Mouse (Mus musculus) cerebellum, adult 18-20 months (tissue): ENCODE results near the gene Ppm1m.

Experiments used
- DNase-seq, 2 experiments: peaks; one replicate each; pipeline ENCODE4 v3.0.0; 2021

Gene Ppm1m

DNA sequence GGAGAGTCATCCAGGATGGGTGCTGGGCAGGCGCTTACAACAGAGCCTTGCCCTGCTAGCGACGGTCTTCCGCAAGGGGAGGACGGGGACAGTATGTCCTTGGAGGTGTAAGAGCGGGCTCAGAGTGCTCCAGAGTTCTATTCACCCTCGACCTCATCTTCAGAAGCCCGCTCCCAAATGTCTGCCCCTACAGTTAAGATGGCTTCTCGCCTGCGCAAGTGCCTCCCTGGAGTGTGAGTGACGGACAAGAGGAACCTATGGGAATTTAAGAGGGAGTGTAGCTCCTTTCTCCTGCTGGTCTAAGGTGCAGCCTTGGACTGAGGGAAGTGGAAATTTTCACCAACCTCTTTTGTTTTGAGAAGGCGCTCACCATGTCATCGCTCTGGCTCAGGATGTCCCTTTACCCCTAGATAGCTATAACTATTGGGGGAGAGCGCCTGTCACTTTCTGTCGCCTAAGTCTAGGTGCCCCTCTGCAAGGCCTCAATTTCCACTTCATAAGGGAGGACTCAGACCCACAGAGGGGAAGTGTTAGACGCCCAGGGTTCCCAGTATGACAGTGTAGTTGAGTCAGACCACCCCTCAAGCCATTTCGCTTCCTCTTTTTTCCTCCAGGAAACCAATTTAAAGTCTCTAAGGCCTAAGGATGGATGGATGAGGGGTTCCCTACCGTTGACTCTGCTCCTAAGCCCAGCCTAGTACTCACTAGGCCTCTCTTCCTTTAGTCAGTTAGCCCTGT, at the start of gene Ppm1m:
Ppm1m (minus strand) TSS at position 212 of the 738 bp plus-strand sequence.
- no peak for DNase-seq

DNA sequence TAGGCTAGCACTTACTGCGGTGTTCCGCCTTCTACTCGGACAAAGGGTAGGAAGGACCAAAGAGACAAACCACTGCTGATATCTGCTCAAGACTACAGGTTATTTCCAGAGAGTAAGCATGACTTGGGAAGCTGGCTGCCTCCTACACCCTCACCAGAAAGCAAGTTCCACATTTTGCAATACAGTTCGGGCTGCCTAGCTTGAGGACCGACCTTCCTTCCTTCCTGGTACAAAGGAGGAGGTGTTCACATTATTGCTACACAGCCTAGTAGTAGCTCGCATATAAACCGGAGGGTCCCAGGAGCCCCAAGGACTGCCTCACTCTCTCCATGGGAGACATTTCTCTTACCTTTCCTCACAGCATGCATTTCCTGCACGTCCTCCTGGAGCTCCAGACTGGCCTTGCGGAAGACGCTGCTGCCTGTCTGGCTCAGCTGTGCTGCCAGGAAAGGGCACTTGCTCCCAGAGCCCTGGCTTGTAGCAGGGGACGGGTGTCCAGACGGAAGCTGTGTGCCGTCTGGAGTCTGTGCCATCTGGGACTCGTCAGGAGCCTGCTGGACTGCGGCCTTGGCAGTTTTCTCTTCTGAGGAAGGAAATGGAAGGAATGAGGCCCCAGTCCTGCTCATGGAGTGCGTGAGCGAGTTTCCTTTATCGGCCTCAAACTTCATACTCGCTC, 43.4 kb upstream of the Ppm1m start:
- peak; percentile 83 to 90 for DNase-seq

DNA sequence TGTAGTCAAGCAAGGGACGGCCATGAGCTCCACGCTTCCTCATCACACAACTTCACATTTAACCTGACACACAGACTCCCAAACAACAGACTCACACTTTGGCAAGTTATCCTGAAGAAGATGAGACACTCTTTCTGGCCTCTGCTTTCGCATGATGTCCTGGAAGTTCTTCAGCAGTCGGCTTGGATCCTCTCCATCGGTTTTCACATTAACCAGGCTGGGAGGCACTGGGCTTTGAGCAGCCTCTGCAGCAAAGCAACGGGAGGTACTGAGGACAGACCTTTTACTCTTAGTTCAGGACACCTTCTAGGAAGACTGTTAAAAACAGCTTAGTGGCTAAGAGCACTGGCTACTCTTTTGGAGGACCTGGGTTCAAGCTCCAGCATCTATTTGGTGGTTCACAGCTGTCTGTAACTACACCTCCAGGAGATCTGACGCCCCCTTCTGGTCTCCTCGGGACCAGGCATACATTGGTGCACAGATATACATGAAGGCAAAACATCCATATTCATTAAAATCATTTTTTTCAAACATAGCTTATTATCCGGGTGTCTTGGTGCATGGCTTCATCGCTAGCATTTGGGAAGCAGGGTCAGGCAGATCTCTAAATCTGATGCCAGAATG, 42.1 kb upstream of the Ppm1m start:
- no peak for DNase-seq

DNA sequence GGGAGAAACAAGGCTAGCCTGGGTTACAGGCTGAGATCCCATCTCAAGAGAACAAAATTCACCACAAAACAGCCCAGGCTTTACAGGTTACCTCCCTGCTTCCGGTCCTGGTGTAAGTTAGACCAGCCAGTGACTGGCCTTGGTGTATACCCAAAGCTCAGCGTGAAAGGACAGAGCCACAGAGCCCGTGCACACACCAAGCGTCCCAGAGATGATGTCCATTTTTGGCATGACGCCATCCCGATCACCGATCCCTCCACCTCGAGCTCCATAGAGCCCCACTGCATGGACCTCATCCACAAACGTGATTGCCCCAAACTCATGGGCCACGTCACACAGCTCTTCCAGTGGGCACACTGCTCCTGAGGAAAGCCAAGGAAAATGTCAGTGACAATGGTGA, 38.3 kb upstream of the Ppm1m start:
- DNase-seq = no peak

DNA sequence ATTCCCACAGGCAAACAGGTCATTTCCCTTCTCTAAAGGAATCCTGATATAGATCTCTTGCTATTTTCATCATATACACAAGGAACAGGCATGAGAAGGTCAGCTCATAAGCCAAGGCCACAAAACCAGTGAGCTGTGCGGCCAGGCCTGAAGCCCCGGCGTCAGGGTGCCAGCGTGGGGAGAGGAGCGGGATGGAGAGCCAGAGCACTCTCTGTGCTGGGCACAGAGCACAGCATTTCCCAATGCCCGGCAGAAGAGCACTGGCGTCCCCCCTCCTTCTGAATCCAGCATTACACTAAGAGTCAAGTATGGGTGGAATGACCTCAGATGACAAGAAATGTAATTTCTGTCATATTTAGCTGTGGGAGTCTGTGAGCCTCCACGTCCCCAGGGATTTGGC, 37.9 kb upstream of the Ppm1m start:
- DNase-seq = no peak

DNA sequence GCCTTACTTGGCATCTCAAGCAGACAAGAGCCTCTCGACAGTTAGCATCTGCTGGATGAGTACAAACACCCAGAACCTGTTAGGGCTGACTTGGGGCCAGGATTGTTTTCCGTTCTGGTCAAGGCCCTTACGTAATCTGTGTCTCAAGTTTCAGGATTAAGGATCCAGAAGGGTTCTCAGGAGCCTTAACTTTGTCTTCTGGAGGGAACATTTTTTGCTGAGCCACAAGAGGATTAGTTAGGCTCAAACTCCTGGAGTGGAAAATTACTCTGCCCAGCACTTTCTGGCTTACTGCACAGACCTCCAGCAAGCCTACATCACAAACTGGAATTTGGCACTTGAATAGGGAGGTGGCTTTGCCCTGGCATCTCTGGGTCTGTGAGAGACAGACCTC, 37.3 kb upstream of the Ppm1m start:
- DNase-seq = no peak

GRCm38 (mm10) chr9:106236156-106236817, 36.7 kb upstream of the Ppm1m start:
- DNase-seq = no peak

GRCm38 (mm10) chr9:106235194-106235830, 35.8 kb upstream of the Ppm1m start:
- DNase-seq = no peak

DNA sequence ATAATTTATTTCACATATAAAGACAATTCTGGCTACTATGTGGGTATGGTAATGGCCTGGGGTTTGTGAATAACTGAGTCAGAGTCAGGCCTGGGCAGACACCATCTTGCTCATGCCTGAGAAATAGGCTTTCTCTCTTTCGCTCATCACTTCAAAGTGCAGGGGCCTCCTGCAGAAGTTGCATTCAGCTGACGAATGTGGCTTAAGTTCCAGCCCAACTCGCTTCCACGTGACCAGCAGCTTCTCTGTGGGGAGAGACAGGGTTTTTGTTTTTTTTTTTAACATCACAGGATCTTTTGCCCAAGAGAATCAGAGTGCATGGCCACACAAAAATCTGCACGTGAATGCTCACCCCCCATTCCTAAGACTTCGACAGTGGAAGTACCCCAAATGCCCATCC, 34.4 kb upstream of the Ppm1m start:
- no peak for DNase-seq

DNA sequence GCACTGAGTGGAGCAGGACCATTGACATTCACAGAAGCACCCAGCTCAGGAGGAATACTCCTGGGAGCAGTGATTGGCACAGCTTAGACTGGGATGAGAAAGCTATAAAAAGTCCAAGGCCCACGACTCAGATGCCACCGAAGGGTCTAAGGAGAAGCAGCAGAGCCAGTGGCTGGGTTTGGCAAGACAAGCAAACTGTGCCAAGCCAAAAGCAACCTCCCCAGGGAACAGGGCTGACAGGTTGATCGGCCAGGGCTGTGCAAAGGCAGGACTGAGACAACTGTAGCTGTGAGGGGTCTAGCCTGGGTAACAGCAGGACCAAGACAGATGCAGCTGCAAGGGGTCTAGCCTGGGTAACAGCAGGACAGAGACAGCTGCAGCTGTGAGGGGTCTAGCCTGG, 33.4 kb upstream of the Ppm1m start:
- no peak for DNase-seq

DNA sequence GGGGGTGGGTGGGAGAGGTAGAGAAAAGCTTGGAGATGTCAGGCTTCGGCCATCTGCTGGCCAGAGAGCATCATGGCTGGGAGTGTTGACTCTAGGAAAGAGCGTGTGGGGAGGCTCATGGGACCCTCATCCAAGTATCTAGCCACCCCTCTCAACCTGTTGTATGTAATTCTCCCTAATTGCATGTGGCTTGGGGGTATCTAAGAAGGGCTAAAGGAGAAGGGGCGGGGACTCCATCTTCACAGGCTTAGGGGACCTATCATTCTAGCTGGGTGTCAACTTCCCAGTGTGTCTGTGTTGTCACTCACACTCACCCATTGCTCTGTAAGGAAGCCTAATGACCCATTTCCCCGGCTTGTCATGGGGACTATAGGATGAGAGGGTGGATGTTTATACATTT, 32.3 kb upstream of the Ppm1m start:
- DNase-seq = no peak

DNA sequence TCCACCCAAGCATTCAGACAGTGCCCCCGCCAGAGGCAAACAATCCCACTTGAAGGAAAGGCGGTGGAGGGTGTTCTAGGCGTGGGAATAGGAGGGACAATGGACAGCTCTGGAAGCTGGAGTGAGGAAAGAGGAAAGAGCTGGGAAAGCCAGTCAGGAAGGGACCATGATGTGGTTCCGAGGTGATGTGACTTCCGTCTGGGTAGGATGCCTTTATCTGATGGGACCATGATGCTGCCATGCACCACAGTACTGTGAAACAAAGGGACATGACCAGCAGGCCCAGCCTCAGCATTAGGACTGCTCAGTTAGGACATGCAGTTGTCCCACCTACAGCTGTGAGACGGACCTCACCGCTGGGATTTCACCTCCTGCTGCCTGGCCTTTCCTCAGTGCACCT, 31.7 kb upstream of the Ppm1m start:
- DNase-seq = no peak

DNA sequence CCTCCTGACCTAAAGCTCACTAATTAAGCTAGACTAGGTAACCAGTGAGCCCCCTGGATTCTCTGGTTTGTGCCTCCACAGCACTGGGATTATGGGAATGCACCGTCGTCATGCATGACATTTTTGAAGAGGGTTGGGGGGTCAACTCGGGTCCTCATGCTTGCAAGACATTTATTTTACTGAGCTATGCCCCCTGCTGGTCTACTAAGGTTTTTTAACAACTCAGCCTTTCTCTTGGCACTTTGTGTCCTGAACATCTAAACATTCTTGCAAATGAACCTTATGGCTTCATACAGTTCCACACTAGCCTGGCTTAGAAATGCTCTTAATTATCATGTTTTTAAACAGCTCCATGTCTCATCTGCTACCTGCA, 31.2 kb upstream of the Ppm1m start:
- DNase-seq = no peak

GRCm38 (mm10) chr9:106230051-106230733, 30.6 kb upstream of the Ppm1m start:
- no peak for DNase-seq

- no peak for DNase-seq
Measured at GRCm38 (mm10) chr9:106227790-106228429, 28.4 kb upstream of the Ppm1m start.

- DNase-seq = peak; percentile 26 to 48
Measured at GRCm38 (mm10) chr9:106226151-106226682, 26.7 kb upstream of the Ppm1m start.

DNA sequence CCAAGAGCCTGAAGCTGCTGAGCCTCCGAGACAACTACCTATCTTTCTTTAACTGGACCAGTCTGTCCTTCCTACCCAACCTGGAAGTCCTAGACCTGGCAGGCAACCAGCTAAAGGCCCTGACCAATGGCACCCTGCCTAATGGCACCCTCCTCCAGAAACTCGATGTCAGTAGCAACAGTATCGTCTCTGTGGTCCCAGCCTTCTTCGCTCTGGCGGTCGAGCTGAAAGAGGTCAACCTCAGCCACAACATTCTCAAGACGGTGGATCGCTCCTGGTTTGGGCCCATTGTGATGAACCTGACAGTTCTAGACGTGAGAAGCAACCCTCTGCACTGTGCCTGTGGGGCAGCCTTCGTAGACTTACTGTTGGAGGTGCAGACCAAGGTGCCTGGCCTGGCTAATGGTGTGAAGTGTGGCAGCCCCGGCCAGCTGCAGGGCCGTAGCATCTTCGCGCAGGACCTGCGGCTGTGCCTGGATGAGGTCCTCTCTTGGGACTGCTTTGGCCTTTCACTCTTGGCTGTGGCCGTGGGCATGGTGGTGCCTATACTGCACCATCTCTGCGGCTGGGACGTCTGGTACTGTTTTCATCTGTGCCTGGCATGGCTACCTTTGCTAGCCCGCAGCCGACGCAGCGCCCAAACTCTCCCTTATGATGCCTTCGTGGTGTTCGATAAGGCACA, 26.1 kb upstream of the Ppm1m start:
- no peak for DNase-seq

GRCm38 (mm10) chr9:106222994-106223393, 23.4 kb upstream of the Ppm1m start:
- DNase-seq = no peak

DNA sequence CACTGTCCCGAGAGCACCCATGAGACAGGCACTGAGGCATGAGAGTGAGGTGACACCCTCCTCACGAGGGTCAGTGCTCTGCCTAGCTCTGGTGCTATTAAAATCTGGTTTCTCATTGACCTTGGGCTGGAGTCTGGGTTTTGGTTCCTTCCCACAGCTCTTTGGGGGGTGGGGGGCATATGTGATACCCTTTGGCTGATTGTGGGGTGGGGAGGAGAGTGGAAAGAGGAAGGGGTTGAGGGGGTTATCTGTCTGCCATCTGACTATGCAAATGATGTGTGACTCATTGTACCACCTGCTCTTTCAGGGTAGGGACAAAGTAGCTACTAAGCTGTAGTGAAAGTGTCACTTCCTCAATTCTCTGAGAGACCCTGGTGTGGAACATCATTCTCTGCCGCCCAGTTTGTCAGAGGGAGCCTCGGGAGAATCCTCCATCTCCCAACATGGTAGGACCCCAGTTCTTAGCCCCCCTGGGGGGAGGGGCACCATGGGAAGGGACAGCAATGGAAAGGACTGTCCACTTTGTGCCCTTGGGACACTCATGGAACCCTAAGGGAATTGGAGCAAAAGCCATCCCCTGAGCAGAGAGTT, 22.8 kb upstream of the Ppm1m start, which contains the start of gene Tlr9:
Tlr9 (plus strand) TSS at position 338 of the 591 bp plus-strand sequence.
- DNase-seq = no peak

DNA sequence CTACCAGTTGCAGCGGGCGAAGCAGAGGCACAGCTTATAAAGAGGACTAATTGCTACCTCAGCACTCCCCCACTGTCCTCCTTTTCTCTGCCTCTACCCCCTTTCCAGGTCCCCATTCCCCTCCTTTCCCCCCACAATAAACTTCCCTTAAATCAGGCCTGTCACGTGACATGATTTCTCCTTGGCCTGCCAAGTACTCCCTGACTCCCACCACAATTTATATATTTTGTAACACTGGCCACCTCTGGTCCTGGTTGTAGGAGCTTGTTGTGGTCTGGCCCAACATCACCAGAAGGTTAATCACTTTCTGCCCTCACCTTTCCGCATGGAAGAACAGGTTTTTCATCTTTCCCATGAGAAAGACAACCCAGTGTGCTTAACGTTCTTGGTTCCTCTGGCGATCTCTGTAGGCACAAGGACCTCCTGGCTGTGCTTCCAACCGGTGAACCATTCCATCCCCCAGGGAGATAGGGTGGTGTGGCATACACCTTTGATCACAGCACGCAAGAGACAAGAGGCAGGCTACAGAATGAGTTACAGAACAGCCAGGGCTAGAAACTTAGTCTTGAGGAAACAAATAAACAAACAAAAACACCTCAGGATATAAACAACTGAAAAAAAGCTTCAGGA, 21.5 kb upstream of the Ppm1m start:
- no peak for DNase-seq
